Mouse (Mus musculus) stomach, embryonic 16.5 days (tissue): ENCODE results near the gene Dolk. TPM values are rescaled to one million over a fixed set of nuclear protein-coding genes. Genes with fewer than 3 reads are reported as not detected.
A peak's percentile ranks its signal among the peaks of the same experiment; 100 is the strongest.

Source experiments
- ATAC-seq: fragments of 200-750 bp; cut with Nextera tagmentation; 2 replicates; pipeline ENCODE4 v1.8.0; 2017; ENCODE audit warnings: moderate number of reproducible peaks, moderate TSS enrichment; ENCODE audit not compliant: insufficient read depth, low FRiP score
- H3K27ac ChIP-seq: fragments of 300-500 bp; sonication (generic); 2 replicates; pipeline ENCODE4 v1.5.1; 2014; ENCODE audit warnings: low read length
- H3K27me3 ChIP-seq: fragments of 300-500 bp; sonication (generic); 2 replicates; pipeline ENCODE4 v1.6.1; 2014; ENCODE audit warnings: low read length, control low read depth, mixed read lengths; ENCODE audit not compliant: control insufficient read depth, insufficient read depth
- H3K36me3 ChIP-seq: fragments of 300-500 bp; sonication (generic); 2 replicates; pipeline ENCODE4 v1.6.1; 2014; ENCODE audit warnings: low read length; ENCODE audit not compliant: control insufficient read depth, insufficient read depth
- H3K4me1 ChIP-seq: fragments of 300-500 bp; sonication (generic); 2 replicates; pipeline ENCODE4 v1.6.1; 2014; ENCODE audit warnings: low read length, control low read depth, mixed read lengths; ENCODE audit not compliant: control insufficient read depth, insufficient read depth
- H3K4me2 ChIP-seq: fragments of 300-500 bp; sonication (generic); 2 replicates; pipeline ENCODE4 v1.6.1; 2014; ENCODE audit warnings: low read depth, low read length, mixed read lengths
- H3K4me3 ChIP-seq: fragments of 300-500 bp; sonication (generic); replicated peaks from 2 replicates; pipeline ENCODE4 v1.5.1; 2014; ENCODE audit warnings: mild to moderate bottlenecking, low read length
- H3K9ac ChIP-seq: fragments of 300-500 bp; sonication (generic); 2 replicates; pipeline ENCODE4 v1.6.1; 2014; ENCODE audit warnings: low read length
- H3K9me3 ChIP-seq: fragments of 300-500 bp; sonication (generic); replicated peaks from 2 replicates; pipeline ENCODE4 v1.6.1; 2016; ENCODE audit warnings: low read length, control low read depth; ENCODE audit not compliant: control insufficient read depth
- WGBS: fragments of 180-500 bp; shearing (Covaris S2); extraction: QIAGEN DNeasy Blood & Tissue Kit; methylation state at CpG from one replicate; pipeline ENCODE4 v1.1.7; 2014; 5-methylcytosine and 5-hydroxymethylcytosine counted together
- polyA plus RNA-seq: library from polyadenylated mRNA; unstranded; fragments of >200 nt; fragmentation: Nextera tagmentation; extraction: Ambion mirVana; gene quantifications from 2 replicates; pipeline ENCODE4 v1.2.1, GENCODE M21; 2015

Dolk gene
- 32.4 and 34.0 TPM in 2 replicates for polyA plus RNA-seq

- peaks cover 16% of the 10 kb centered on the region for H3K4me1 ChIP-seq
- WGBS, result under 1% methylated on average over 62 of the region's 68 CpGs
- ATAC-seq, result peak; percentile 97
- H3K36me3 ChIP-seq, result no peaks in the 10 kb centered on the region
- H3K4me2 ChIP-seq, result peak within 1 kb of the TSS; percentile 97
- no peaks in the 10 kb centered on the region for H3K9me3 ChIP-seq
- H3K27ac ChIP-seq, result peak within 1 kb of the TSS; percentile 78
- H3K27me3 ChIP-seq, result no peaks in the 10 kb centered on the region
- peak within 1 kb of the TSS; percentile 98 for H3K4me3 ChIP-seq
- H3K9ac ChIP-seq, result peak within 1 kb of the TSS; percentile 94
Observed at GRCm38 (mm10) chr2:30286192-30287026, at the start of gene Dolk, which contains the start of gene Nup188. TSS of gene Dolk (minus strand) at chr2:30286334. TSS of gene Nup188 (plus strand) at chr2:30286397.

- no peaks in the 10 kb centered on the region for H3K27me3 ChIP-seq
- H3K4me3 ChIP-seq, result no peak overlapping the region
- no peak overlapping the region for H3K4me2 ChIP-seq
- no peak overlapping the region for H3K9ac ChIP-seq
- H3K9me3 ChIP-seq, result no peaks in the 10 kb centered on the region
- 98% methylated on average over 2 of the region's 2 CpGs for WGBS
- no peaks in the 10 kb centered on the region for H3K4me1 ChIP-seq
- H3K27ac ChIP-seq, result no peak overlapping the region
- peaks cover 32% of the 10 kb centered on the region for H3K36me3 ChIP-seq
- ATAC-seq, result no peak
Observed at GRCm38 (mm10) chr2:30335324-30335723, 49.2 kb upstream of the Dolk start.

GRCm38 (mm10) chr2:30328791-30329190 lies 42.7 kb upstream of the Dolk start:
- Histone ChIP-seq H3K4me3 (no peak overlapping the region), H3K9me3 (no peaks in the 10 kb centered on the region), H3K27me3 (no peaks in the 10 kb centered on the region), H3K4me1 (no peaks in the 10 kb centered on the region), H3K4me2 (no peak overlapping the region), H3K36me3 (peaks cover 32% of the 10 kb centered on the region), H3K9ac (no peak overlapping the region), H3K27ac (no peak overlapping the region)
- WGBS, result 83% methylated on average over 3 of the region's 3 CpGs
- no peak for ATAC-seq

- Histone ChIP-seq H3K9ac (no peak overlapping the region), H3K9me3 (no peaks in the 10 kb centered on the region), H3K4me3 (no peak overlapping the region), H3K4me1 (no peaks in the 10 kb centered on the region), H3K36me3 (peaks cover 27% of the 10 kb centered on the region), H3K27me3 (no peaks in the 10 kb centered on the region), H3K27ac (no peak overlapping the region), H3K4me2 (no peak overlapping the region)
- ATAC-seq, result no peak
- 91% methylated on average over 7 of the region's 7 CpGs for WGBS
Observed at GRCm38 (mm10) chr2:30327276-30327675, 41.1 kb upstream of the Dolk start.

GRCm38 (mm10) chr2:30325296-30325695 lies 39.2 kb upstream of the Dolk start:
- no peaks in the 10 kb centered on the region for H3K4me1 ChIP-seq
- 93% methylated on average over 5 of the region's 5 CpGs for WGBS
- H3K9ac ChIP-seq, result no peak overlapping the region
- no peaks in the 10 kb centered on the region for H3K9me3 ChIP-seq
- no peak overlapping the region for H3K4me3 ChIP-seq
- no peaks in the 10 kb centered on the region for H3K27me3 ChIP-seq
- H3K27ac ChIP-seq, result no peak overlapping the region
- no peak for ATAC-seq
- H3K36me3 ChIP-seq, result peaks cover 22% of the 10 kb centered on the region
- no peak overlapping the region for H3K4me2 ChIP-seq

GRCm38 (mm10) chr2:30323111-30323510 lies 37.0 kb upstream of the Dolk start:
- H3K27me3 ChIP-seq, result no peaks in the 10 kb centered on the region
- no peak overlapping the region for H3K27ac ChIP-seq
- no peak overlapping the region for H3K4me2 ChIP-seq
- H3K4me1 ChIP-seq, result no peaks in the 10 kb centered on the region
- no peak for ATAC-seq
- peaks cover 19% of the 10 kb centered on the region for H3K36me3 ChIP-seq
- WGBS, result 92% methylated on average over 7 of the region's 7 CpGs
- H3K9me3 ChIP-seq, result no peaks in the 10 kb centered on the region
- H3K9ac ChIP-seq, result no peak overlapping the region
- H3K4me3 ChIP-seq, result no peak overlapping the region

GRCm38 (mm10) chr2:30319260-30319659 lies 33.1 kb upstream of the Dolk start:
- ATAC-seq, result peak; percentile 64; the same call in 1 of the 2 replicates

GRCm38 (mm10) chr2:30316955-30317354 lies 30.8 kb upstream of the Dolk start:
- Histone ChIP-seq H3K27me3 (no peaks in the 10 kb centered on the region), H3K4me1 (no peaks in the 10 kb centered on the region), H3K4me3 (no peak overlapping the region), H3K9me3 (no peaks in the 10 kb centered on the region), H3K9ac (no peak overlapping the region), H3K36me3 (peaks cover 23% of the 10 kb centered on the region; the same call in 1 of the 2 replicates), H3K4me2 (no peak overlapping the region), H3K27ac (no peak overlapping the region)
- ATAC-seq, result no peak
- WGBS, result 93% methylated on average over 5 of the region's 5 CpGs

More at GRCm38 (mm10) chr2:30319260-30319659, 33.1 kb upstream of the Dolk start:
- Histone ChIP-seq H3K4me3 (no peak overlapping the region), H3K9ac (no peak overlapping the region), H3K4me2 (no peak overlapping the region), H3K27me3 (no peaks in the 10 kb centered on the region), H3K27ac (no peak overlapping the region), H3K4me1 (no peaks in the 10 kb centered on the region), H3K9me3 (no peaks in the 10 kb centered on the region), H3K36me3 (peaks cover 26% of the 10 kb centered on the region)
- WGBS, result 72% methylated on average over 4 of the region's 4 CpGs

DNA sequence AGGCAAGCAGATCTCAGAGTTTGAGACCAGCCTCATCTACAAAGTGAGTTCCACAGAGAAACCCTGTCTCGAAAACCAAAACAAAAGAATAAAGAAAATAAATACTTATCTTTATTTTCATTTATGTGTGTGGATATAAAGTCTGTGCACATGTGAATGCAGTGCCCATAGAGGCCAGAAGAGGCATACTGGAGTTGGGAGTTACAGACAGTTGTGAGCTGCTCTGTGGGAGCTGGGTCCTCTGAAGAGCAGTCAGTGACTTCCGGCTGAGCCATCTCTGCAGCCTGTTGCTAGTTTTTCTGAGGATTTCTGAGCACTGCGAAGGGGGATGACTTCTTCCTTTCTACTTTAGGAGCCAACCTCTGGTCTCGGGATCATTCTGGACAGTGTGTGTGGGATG lies 30.0 kb upstream of the Dolk start:
- Histone ChIP-seq H3K4me2 (no peak overlapping the region), H3K4me1 (no peaks in the 10 kb centered on the region), H3K4me3 (no peak overlapping the region), H3K27ac (no peak overlapping the region), H3K9ac (no peak overlapping the region), H3K27me3 (no peaks in the 10 kb centered on the region), H3K9me3 (no peaks in the 10 kb centered on the region), H3K36me3 (peaks cover 23% of the 10 kb centered on the region; the same call in 1 of the 2 replicates)
- 92% methylated on average over 4 of the region's 4 CpGs for WGBS
- ATAC-seq, result no peak
